Mouse (Mus musculus) heart, embryonic 14.5 days (tissue): Measurements from ENCODE around the gene C77080. TPM values are rescaled to one million over a fixed set of nuclear protein-coding genes. Genes with fewer than 3 reads are reported as not detected.

Source experiments
- ATAC-seq: fragments of 200-750 bp; cut with Nextera tagmentation; 2 replicates; pipeline ENCODE4 v1.8.0; 2017; ENCODE audit warnings: low read depth, moderate TSS enrichment; ENCODE audit not compliant: insufficient number of reproducible peaks, insufficient read depth, low FRiP score
- H3K27ac ChIP-seq, 2 experiments: fragments of 200-500 bp in 1 of 2; fragments of 300-500 bp in 1 of 2; sonication (generic) in 1 of 2; replicated peaks in 1 of 2; 2 replicates each; pipeline ENCODE4 v1.5.1; 2012 to 2014; ENCODE audit warnings: low read depth in 2 of 2, low read length in 2 of 2, control low read depth in 1 of 2, mild to moderate bottlenecking in 1 of 2, mixed read lengths in 1 of 2; ENCODE audit not compliant: control insufficient read depth in 1 of 2, insufficient read depth in 1 of 2
- H3K27me3 ChIP-seq: fragments of 300-500 bp; sonication (generic); 2 replicates; pipeline ENCODE4 v1.6.1; 2014; ENCODE audit warnings: mild to moderate bottlenecking, low read length, control low read depth; ENCODE audit not compliant: control insufficient read depth, insufficient read depth
- H3K36me3 ChIP-seq: fragments of 300-500 bp; sonication (generic); 2 replicates; pipeline ENCODE4 v1.6.1; 2014; ENCODE audit warnings: mild to moderate bottlenecking, control low read depth, low read length, mixed read lengths; ENCODE audit not compliant: control insufficient read depth, insufficient read depth
- H3K4me1 ChIP-seq, 2 experiments: fragments of 200-500 bp in 1 of 2; fragments of 300-500 bp in 1 of 2; sonication (generic) in 1 of 2; 2 replicates each; pipeline ENCODE4 v1.6.1; 2012 to 2014; ENCODE audit warnings: low read length in 2 of 2, control low read depth in 1 of 2, mixed read lengths in 1 of 2; ENCODE audit not compliant: control insufficient read depth in 2 of 2, insufficient read depth in 2 of 2
- H3K4me2 ChIP-seq: fragments of 300-500 bp; sonication (generic); 2 replicates; pipeline ENCODE4 v1.6.1; 2014; ENCODE audit warnings: mild to moderate bottlenecking, low read length
- H3K4me3 ChIP-seq, 2 experiments: fragments of 200-500 bp in 1 of 2; fragments of 300-500 bp in 1 of 2; sonication (generic) in 1 of 2; 2 replicates each; pipeline ENCODE4 v1.5.1; 2012 to 2014; ENCODE audit warnings: low read length in 2 of 2, mild to moderate bottlenecking in 2 of 2, control low read depth in 1 of 2, low read depth in 1 of 2, moderate library complexity in 1 of 2; ENCODE audit not compliant: control insufficient read depth in 1 of 2, insufficient read depth in 1 of 2
- H3K9ac ChIP-seq: fragments of 300-500 bp; sonication (generic); 2 replicates; pipeline ENCODE4 v1.6.1; 2014; ENCODE audit warnings: mild to moderate bottlenecking, low read length
- H3K9me3 ChIP-seq: fragments of 300-500 bp; sonication (generic); 2 replicates; pipeline ENCODE4 v1.6.1; 2016; ENCODE audit warnings: low read length, control low read depth; ENCODE audit not compliant: control insufficient read depth
- WGBS: fragments of 180-500 bp; shearing (Covaris S2); extraction: QIAGEN DNeasy Blood & Tissue Kit; methylation state at CpG from one replicate; pipeline ENCODE4 v1.1.7; 2014; 5-methylcytosine and 5-hydroxymethylcytosine counted together
- polyA plus RNA-seq: library from polyadenylated mRNA; unstranded; fragments of >200 nt; fragmentation: Nextera tagmentation; extraction: Ambion mirVana; gene quantifications from 2 replicates; pipeline ENCODE4 v1.2.1, GENCODE M21; 2014

The C77080 gene
- polyA plus RNA-seq, 1 experiment from 2014 or later = 1.4 TPM

DNA sequence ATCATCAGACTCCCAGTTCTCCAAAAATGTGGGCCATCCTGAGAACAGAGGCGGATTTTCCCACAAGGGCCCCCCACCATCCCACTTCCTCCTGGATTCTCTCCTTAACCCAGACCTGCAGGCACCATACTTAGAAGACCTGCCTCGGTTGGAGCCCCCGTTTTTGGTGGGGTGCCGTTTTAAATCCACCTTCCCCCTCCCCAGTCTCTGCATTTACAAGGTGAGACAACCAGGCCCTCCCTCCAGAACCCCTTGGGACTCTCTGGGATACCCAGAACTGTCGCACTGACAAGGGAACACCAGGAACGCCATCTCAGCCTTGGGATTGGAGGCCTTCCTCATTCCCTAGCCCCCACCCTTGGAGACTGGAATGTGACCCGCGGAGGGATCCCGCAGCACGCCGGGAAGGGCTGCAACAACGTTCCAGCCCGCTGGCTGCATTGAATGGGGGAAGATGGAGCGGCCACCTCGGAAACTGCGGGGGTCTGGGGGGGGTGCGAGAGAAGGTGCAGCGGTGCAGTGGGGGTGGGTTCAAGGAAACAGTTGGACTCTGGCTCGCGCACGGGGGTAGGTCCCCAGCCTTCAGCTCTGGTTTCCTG lies 23.3 kb downstream of the C77080 start:
- H3K4me3 ChIP-seq = peak overlapping the region; percentile 59 to 66
- no peak overlapping the region for H3K9ac ChIP-seq
- peak overlapping the region; percentile 99 for H3K4me2 ChIP-seq
- no peak overlapping the region for H3K27ac ChIP-seq
- WGBS = 9% methylated on average over 21 of the region's 21 CpGs
- no peaks in the 10 kb centered on the region for H3K9me3 ChIP-seq
- peaks cover 14 to 36% of the 10 kb centered on the region in 2 experiments for H3K4me1 ChIP-seq
- peaks cover 70% of the 10 kb centered on the region for H3K27me3 ChIP-seq
- no peaks in the 10 kb centered on the region for H3K36me3 ChIP-seq
- ATAC-seq = no peak

DNA sequence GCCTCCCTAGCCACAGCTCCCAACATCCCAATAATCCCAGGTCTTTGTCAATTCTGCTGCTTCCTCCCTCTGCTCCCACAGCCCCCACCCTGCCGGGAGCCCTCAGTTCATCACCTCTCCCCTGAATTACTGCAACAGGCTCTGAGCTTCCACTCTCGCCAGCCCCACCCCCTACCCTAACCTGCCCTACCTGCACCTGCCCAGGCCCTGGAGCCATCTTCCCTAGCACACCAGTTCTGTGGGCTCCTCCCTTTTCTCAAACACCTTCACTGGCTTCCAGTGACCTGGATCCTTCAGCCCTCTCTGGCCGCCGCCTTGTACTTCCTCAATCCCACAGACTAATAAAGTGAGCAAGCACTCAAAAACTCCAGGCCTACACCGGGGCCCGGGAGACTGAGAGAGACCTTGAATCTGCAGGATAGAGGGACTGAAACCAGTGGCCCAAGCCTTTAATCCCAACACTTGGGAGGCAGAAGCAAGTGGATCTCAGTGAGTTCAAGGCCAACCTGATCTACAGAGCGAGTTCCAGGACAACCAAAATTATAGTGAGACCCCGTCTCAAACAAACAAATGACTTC lies 24.9 kb downstream of the C77080 start:
- no peaks in the 10 kb centered on the region for H3K36me3 ChIP-seq
- 87% methylated on average over 8 of the region's 8 CpGs for WGBS

DNA sequence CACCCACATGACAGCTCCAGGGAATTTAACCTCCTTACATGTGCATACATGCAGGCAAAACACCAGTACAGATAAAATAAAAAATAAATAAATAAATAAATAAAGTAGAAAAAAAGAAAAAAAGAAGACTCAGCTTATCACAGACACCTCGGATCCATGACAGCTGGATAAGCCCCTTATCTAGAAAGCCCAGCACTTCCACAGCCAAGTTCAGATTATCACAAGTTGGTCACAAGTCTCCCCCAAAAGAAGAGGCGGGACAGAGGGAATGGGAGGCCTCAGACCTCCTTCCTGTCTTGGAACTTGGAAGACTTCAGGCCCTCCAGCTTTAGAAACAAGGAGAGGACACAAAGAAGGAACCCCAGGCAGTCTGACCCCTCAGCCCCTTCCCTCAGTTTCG lies 26.1 kb downstream of the C77080 start:
- no peak overlapping the region for H3K4me3 ChIP-seq
- H3K36me3 ChIP-seq = no peaks in the 10 kb centered on the region
- no peak overlapping the region for H3K9ac ChIP-seq
- H3K4me2 ChIP-seq = no peak overlapping the region
- H3K9me3 ChIP-seq = no peaks in the 10 kb centered on the region
- H3K27me3 ChIP-seq = peaks cover 70% of the 10 kb centered on the region
- peaks cover 14 to 30% of the 10 kb centered on the region in 2 experiments for H3K4me1 ChIP-seq
- H3K27ac ChIP-seq = no peak overlapping the region
- ATAC-seq = no peak
- 36% methylated on average over 3 of the region's 3 CpGs for WGBS

More for the DNA sequence above, 24.9 kb downstream of the C77080 start:
- Histone ChIP-seq H3K27me3 (peaks cover 71% of the 10 kb centered on the region), H3K4me1 (peaks cover 14 to 30% of the 10 kb centered on the region in 2 experiments), H3K4me3 (no peak overlapping the region), H3K9ac (no peak overlapping the region), H3K4me2 (no peak overlapping the region), H3K9me3 (no peaks in the 10 kb centered on the region), H3K27ac (no peak overlapping the region)
- ATAC-seq = no peak

GRCm38 (mm10) chr4:129234488-129234887 lies 26.7 kb downstream of the C77080 start:
- no peaks in the 10 kb centered on the region for H3K36me3 ChIP-seq
- H3K4me1 ChIP-seq = peaks cover 14 to 29% of the 10 kb centered on the region in 2 experiments
- H3K9me3 ChIP-seq = no peaks in the 10 kb centered on the region
- no peak overlapping the region for H3K4me3 ChIP-seq
- no peak for ATAC-seq
- peaks cover 70% of the 10 kb centered on the region for H3K27me3 ChIP-seq
- no peak overlapping the region for H3K9ac ChIP-seq
- H3K4me2 ChIP-seq = no peak overlapping the region
- 9% methylated on average over 7 of the region's 7 CpGs for WGBS
- no peak overlapping the region for H3K27ac ChIP-seq

GRCm38 (mm10) chr4:129232561-129233360 lies 28.4 kb downstream of the C77080 start:
- ATAC-seq = no peak
- no peaks in the 10 kb centered on the region for H3K36me3 ChIP-seq
- no peak overlapping the region for H3K9ac ChIP-seq
- peaks cover 12 to 13% of the 10 kb centered on the region in 2 experiments for H3K4me1 ChIP-seq
- H3K27ac ChIP-seq = no peak overlapping the region
- no peaks in the 10 kb centered on the region for H3K9me3 ChIP-seq
- H3K4me3 ChIP-seq = no peak overlapping the region
- no peak overlapping the region for H3K4me2 ChIP-seq
- whole genome bisulfite sequencing = 74% methylated on average over 9 of the region's 9 CpGs
- H3K27me3 ChIP-seq = peaks cover 75% of the 10 kb centered on the region

DNA sequence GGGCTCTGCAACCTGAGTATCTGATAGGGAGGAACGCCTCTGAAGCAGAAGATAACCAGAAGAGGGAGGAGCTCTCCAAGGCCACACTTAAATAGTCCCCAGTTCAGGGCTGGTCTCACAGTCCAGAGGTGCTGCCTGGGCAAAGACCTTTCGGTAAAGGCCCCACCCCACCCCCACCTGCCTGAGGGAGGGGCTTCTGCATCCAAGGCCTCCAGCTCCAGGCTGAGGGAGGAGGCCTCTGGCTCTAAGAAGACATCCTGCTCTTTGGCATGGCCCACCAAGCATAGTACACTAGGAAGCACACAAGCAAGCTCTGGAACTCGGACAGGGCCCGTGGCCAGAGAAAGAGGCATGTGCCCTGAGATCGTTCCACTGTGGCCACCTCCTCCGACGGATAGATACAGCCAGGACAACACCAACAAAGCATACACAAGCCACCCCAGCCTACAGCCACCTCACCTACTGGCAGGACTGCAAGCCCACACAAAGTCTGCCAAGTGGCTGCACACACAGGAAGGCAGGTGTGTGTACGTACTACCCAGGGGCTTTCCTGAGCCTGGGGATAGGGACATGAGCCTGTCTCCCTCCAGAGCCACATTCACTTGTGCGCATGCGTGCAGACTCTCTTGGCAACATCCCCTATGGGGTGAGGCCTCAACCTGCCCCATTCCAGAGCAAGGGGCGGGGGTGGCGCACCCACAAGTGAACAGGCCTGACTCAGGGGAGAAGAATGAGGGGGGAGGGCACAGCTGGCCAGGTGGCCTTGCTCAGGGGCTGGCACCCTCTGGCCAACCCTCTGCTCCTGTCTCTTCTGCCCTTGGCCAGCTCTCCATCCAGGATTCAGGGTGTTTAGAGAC lies 29.4 kb downstream of the C77080 start:
- ATAC-seq = no peak
- H3K4me2 ChIP-seq = no peak overlapping the region
- no peak overlapping the region for H3K27ac ChIP-seq
- H3K36me3 ChIP-seq = no peaks in the 10 kb centered on the region
- H3K27me3 ChIP-seq = peaks cover 79% of the 10 kb centered on the region
- H3K4me3 ChIP-seq = no peak overlapping the region
- no peaks in the 10 kb centered on the region for H3K9me3 ChIP-seq
- no peak overlapping the region for H3K9ac ChIP-seq
- peaks cover 21% of the 10 kb centered on the region in 2 experiments for H3K4me1 ChIP-seq
- WGBS = 56% methylated on average over 12 of the region's 12 CpGs

DNA sequence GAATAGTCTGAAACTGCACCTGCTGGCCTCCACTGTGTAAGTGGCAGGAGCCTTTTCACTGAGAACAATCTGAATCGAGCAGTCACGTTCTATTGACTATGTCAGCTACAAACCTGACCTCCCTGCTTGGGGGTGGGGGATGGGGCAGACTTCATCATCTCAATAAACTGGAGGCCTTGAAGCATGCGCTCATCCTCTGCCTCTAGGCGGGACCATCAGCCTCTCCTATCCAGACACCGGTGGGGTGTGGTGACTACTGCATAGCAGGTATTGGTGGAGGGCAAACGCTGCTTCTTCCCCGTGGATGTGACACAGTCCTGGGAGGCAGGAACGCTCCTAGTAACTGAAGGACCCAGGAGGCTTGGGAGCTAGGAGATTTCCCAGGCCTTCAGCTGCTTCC lies 30.3 kb downstream of the C77080 start:
- 54% methylated on average over 8 of the region's 8 CpGs for WGBS
- Histone ChIP-seq H3K4me1 (peaks cover 28 to 30% of the 10 kb centered on the region in 2 experiments), H3K9me3 (no peaks in the 10 kb centered on the region), H3K9ac (no peak overlapping the region), H3K4me3 (no peak overlapping the region), H3K27ac (no peak overlapping the region), H3K27me3 (peaks cover 77% of the 10 kb centered on the region), H3K36me3 (no peaks in the 10 kb centered on the region), H3K4me2 (no peak overlapping the region)
- ATAC-seq = no peak
